Mouse (Mus musculus): ENCODE data around the gene Bcl10. TPM values are rescaled to one million over a fixed set of nuclear protein-coding genes. Genes with fewer than 3 reads are reported as not detected.

Bcl10 gene
- total and polyA plus RNA-seq, 2 experiments from 2014 or later, result 16.1 to 32.7 TPM

GRCm38 (mm10) chr3:145880335-145880734 lies 42.3 kb upstream of the Bcl10 start:
- peaks cover 2% of the 10 kb centered on the region for H3K4me1 ChIP-seq (ENCODE audit: control insufficient read depth, insufficient read depth)
- no peaks in the 10 kb centered on the region for H3K9me3 ChIP-seq (replicated peaks; ENCODE audit: control insufficient read depth, low read length)
- H3K36me3 ChIP-seq (replicated peaks; ENCODE audit: control insufficient read depth, insufficient read depth, low read length), result no peaks in the 10 kb centered on the region
- DNase-seq (ENCODE audit: low spot score) (no peak), ATAC-seq (ENCODE audit: insufficient read depth, low read depth) (no peak)
- no peak overlapping the region for H3K4me3 ChIP-seq (ENCODE audit: low read depth, low read length)
- no peak overlapping the region for H3K9ac ChIP-seq (replicated peaks; ENCODE audit: low read depth, low read length)
- H3K4me2 ChIP-seq (ENCODE audit: low read depth, low read length), result no peak overlapping the region
- WGBS, result 96% methylated on average over 1 of the region's 1 CpGs
- no peak for TF ChIP-seq EP300 (IDR thresholded peaks at IDR 0.05; ENCODE audit: low read depth)
- no peak for TF ChIP-seq CTCF (IDR thresholded peaks at IDR 0.05; ENCODE audit: low read depth)
- no peaks in the 10 kb centered on the region for H3K27me3 ChIP-seq (ENCODE audit: control insufficient read depth, insufficient read depth, low read length)
- H3K27ac ChIP-seq (ENCODE audit: low read depth), result no peak overlapping the region

- H3K4me3 ChIP-seq (ENCODE audit: low read depth, low read length), result no peak overlapping the region
- H3K9ac ChIP-seq (replicated peaks; ENCODE audit: low read depth, low read length), result no peak overlapping the region
- ATAC-seq (ENCODE audit: insufficient read depth, low read depth), result no peak
- peaks cover 21% of the 10 kb centered on the region for H3K4me1 ChIP-seq (ENCODE audit: control insufficient read depth, insufficient read depth)
- DNase-seq (ENCODE audit: low spot score), result no peak
- H3K27ac ChIP-seq (ENCODE audit: low read depth), result no peak overlapping the region
- TF ChIP-seq CTCF (IDR thresholded peaks at IDR 0.05; ENCODE audit: low read depth) (no peak), EP300 (IDR thresholded peaks at IDR 0.05; ENCODE audit: low read depth) (no peak)
- WGBS, result 88% methylated on average over 15 of the region's 15 CpGs
- no peaks in the 10 kb centered on the region for H3K27me3 ChIP-seq (ENCODE audit: control insufficient read depth, insufficient read depth, low read length)
- H3K9me3 ChIP-seq (replicated peaks; ENCODE audit: control insufficient read depth, low read length), result no peaks in the 10 kb centered on the region
- no peaks in the 10 kb centered on the region for H3K36me3 ChIP-seq (replicated peaks; ENCODE audit: control insufficient read depth, insufficient read depth, low read length)
- H3K4me2 ChIP-seq (ENCODE audit: low read depth, low read length), result no peak overlapping the region
Measured at GRCm38 (mm10) chr3:145882076-145882874, 40.3 kb upstream of the Bcl10 start.

- 57% methylated on average over 2 of the region's 2 CpGs for WGBS
- H3K4me3 ChIP-seq (ENCODE audit: low read depth, low read length), result no peak overlapping the region
Measured at GRCm38 (mm10) chr3:145883233-145883632, 39.4 kb upstream of the Bcl10 start.

GRCm38 (mm10) chr3:145885376-145885775 lies 37.2 kb upstream of the Bcl10 start:
- Histone ChIP-seq H3K4me3 (ENCODE audit: low read depth, low read length) (no peak overlapping the region), H3K4me2 (ENCODE audit: low read depth, low read length) (no peak overlapping the region), H3K36me3 (replicated peaks; ENCODE audit: control insufficient read depth, insufficient read depth, low read length) (no peaks in the 10 kb centered on the region), H3K9ac (replicated peaks; ENCODE audit: low read depth, low read length) (no peak overlapping the region), H3K27me3 (ENCODE audit: control insufficient read depth, insufficient read depth, low read length) (no peaks in the 10 kb centered on the region), H3K4me1 (ENCODE audit: control insufficient read depth, insufficient read depth) (peaks cover 28% of the 10 kb centered on the region), H3K9me3 (replicated peaks; ENCODE audit: control insufficient read depth, low read length) (no peaks in the 10 kb centered on the region), H3K27ac (ENCODE audit: low read depth) (peak overlapping the region; percentile 68)
- WGBS, result 57% methylated on average over 4 of the region's 4 CpGs
- peak; percentile 57 for DNase-seq (ENCODE audit: low spot score)
- peak; percentile 34; the same call in 1 of the 2 replicates for ATAC-seq (ENCODE audit: insufficient read depth, low read depth)
- no peak for TF ChIP-seq EP300 (IDR thresholded peaks at IDR 0.05; ENCODE audit: low read depth)

More at GRCm38 (mm10) chr3:145883233-145883632, 39.4 kb upstream of the Bcl10 start:
- no peaks in the 10 kb centered on the region for H3K9me3 ChIP-seq (replicated peaks; ENCODE audit: control insufficient read depth, low read length)
- H3K27ac ChIP-seq (ENCODE audit: low read depth), result no peak overlapping the region
- DNase-seq (ENCODE audit: low spot score) (no peak), ATAC-seq (ENCODE audit: insufficient read depth, low read depth) (no peak)
- H3K9ac ChIP-seq (replicated peaks; ENCODE audit: low read depth, low read length), result no peak overlapping the region
- H3K27me3 ChIP-seq (ENCODE audit: control insufficient read depth, insufficient read depth, low read length), result no peaks in the 10 kb centered on the region
- H3K4me1 ChIP-seq (ENCODE audit: control insufficient read depth, insufficient read depth), result peaks cover 25% of the 10 kb centered on the region
- TF ChIP-seq EP300 (IDR thresholded peaks at IDR 0.05; ENCODE audit: low read depth) (no peak), CTCF (IDR thresholded peaks at IDR 0.05; ENCODE audit: low read depth) (no peak)
- H3K36me3 ChIP-seq (replicated peaks; ENCODE audit: control insufficient read depth, insufficient read depth, low read length), result no peaks in the 10 kb centered on the region
- no peak overlapping the region for H3K4me2 ChIP-seq (ENCODE audit: low read depth, low read length)

GRCm38 (mm10) chr3:145885851-145886464 lies 36.6 kb upstream of the Bcl10 start:
- peak; percentile 64 for ATAC-seq (ENCODE audit: insufficient read depth, low read depth)
- WGBS, result 23% methylated on average over 5 of the region's 5 CpGs

More at GRCm38 (mm10) chr3:145885851-145886464, 36.6 kb upstream of the Bcl10 start:
- Histone ChIP-seq H3K27ac (ENCODE audit: low read depth) (peak overlapping the region; percentile 68), H3K4me3 (ENCODE audit: low read depth, low read length) (no peak overlapping the region), H3K36me3 (replicated peaks; ENCODE audit: control insufficient read depth, insufficient read depth, low read length) (no peaks in the 10 kb centered on the region), H3K4me1 (ENCODE audit: control insufficient read depth, insufficient read depth) (peaks cover 28% of the 10 kb centered on the region), H3K9me3 (replicated peaks; ENCODE audit: control insufficient read depth, low read length) (no peaks in the 10 kb centered on the region), H3K9ac (replicated peaks; ENCODE audit: low read depth, low read length) (no peak overlapping the region), H3K4me2 (ENCODE audit: low read depth, low read length) (no peak overlapping the region), H3K27me3 (ENCODE audit: control insufficient read depth, insufficient read depth, low read length) (no peaks in the 10 kb centered on the region)
- DNase-seq (ENCODE audit: low spot score), result peak; percentile 72
- peak; percentile 82 for TF ChIP-seq EP300 (IDR thresholded peaks at IDR 0.05; ENCODE audit: low read depth)
- TF ChIP-seq CTCF (IDR thresholded peaks at IDR 0.05; ENCODE audit: low read depth), result no peak

Measured in heart, postnatal 0 days (tissue).